Mouse (Mus musculus): ENCODE data around the gene Dmpk. TPM values are rescaled to one million over a fixed set of nuclear protein-coding genes. Genes with fewer than 3 reads are reported as not detected.
A peak's percentile ranks its signal among the peaks of the same experiment; 100 is the strongest.

Gene Dmpk
- polyA plus RNA-seq (2016; fragmentation: Nextera tagmentation; extraction: Ambion mirVana) = 16.9 and 17.7 TPM in 2 replicates

DNA sequence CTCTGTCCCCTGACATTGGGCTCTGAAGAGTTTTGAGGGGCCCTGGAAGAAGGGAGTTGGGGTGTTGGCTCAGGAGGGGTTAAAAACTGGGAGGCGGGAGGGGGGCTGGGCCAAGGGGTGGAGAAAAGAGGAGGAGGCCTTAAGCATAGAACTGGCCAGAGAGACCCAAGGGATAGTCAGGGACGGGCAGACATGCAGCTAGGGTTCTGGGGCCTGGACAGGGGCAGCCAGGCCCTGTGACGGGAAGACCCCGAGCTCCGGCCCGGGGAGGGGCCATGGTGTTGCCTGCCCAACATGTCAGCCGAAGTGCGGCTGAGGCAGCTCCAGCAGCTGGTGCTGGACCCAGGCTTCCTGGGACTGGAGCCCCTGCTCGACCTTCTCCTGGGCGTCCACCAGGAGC is at the start of gene Dmpk:
Gene Dmpk, plus strand, starts transcription at position 149 of the 400 bp plus-strand sequence.
- H3K4me1 ChIP-seq = peaks cover 75% of the 10 kb centered on the region
- peak within 1 kb of the TSS; percentile 81 for H3K27ac ChIP-seq
- DNase-seq (ENCODE audit: low spot score) = no peak
- H3K4me3 ChIP-seq = peak within 1 kb of the TSS; percentile 47
- H3K36me3 ChIP-seq = peaks cover 70% of the 10 kb centered on the region
- H3K9me3 ChIP-seq = no peaks in the 10 kb centered on the region
- WGBS = 40% methylated on average over 10 of the region's 10 CpGs
- no peaks in the 10 kb centered on the region for H3K27me3 ChIP-seq (ENCODE audit: insufficient read depth, poor library complexity, severe bottlenecking)

DNA sequence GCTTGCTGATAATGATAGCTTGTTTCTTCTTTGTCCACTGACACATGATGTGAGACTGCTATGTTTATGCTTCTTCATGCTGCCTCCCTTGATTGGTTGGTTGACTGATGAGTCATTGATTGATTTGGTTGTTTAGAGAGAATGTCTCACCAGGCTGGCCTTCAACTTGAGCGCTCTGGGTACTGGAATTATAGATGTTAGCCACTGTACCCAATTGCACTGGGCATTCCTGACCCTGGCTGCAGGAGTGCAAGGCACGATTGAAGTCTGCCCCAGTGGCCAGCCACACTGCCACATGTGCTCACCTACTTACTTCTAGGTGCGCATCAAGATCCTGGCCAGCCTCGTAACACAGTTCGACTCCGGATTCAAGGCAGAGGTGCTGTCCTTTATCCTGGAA is 39.0 kb upstream of the Dmpk start:
- H3K27me3 ChIP-seq (ENCODE audit: insufficient read depth, poor library complexity, severe bottlenecking) = no peaks in the 10 kb centered on the region
- H3K9me3 ChIP-seq = no peaks in the 10 kb centered on the region
- no peak overlapping the region for H3K4me3 ChIP-seq
- WGBS = 93% methylated on average over 6 of the region's 6 CpGs
- DNase-seq (ENCODE audit: low spot score) = no peak
- H3K27ac ChIP-seq = no peak overlapping the region
- no peaks in the 10 kb centered on the region for H3K4me1 ChIP-seq
- peaks cover 99% of the 10 kb centered on the region for H3K36me3 ChIP-seq

DNA sequence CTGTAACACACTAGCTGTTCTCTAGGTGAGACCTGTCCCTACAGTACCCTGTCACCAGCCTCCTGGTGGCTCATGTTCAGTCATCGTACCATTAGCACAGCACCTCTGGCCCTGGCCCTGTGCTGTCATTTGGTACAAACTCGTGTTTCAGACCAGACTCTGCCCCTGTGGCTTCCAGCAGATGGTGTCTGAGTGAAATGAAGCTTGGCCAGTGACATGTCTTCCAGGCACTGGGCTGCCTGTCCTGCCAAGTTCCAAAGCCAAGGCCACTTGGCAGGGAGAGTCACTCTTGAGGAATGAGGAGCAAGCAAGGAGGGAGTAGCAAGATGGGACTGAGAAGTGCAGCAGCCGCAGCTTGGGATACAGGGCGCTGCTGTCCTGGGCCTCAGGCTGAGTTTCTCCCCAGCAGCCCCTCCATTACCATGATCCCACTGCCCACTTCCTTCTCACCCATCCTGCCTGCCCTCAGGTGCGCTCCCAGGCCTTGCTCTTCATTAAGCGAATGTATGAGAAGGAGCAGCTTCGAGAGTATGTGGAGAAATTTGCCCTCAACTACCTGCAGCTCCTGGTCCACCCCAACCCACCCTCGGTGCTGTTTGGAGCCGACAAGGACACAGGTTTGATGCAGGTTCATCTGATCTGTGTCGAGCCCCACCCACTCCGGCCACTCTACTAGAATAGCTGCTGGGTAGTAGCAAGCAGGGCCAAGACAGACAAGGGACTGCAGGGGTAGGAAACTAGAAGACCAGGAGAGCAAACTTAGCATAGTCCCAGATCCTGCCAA is 37.2 kb upstream of the Dmpk start:
- no peak for DNase-seq (ENCODE audit: low spot score)
- H3K4me3 ChIP-seq = no peak overlapping the region
- H3K36me3 ChIP-seq = peaks cover 99% of the 10 kb centered on the region
- H3K27ac ChIP-seq = no peak overlapping the region
- H3K9me3 ChIP-seq = no peaks in the 10 kb centered on the region
- 91% methylated on average over 11 of the region's 11 CpGs for WGBS
- H3K27me3 ChIP-seq (ENCODE audit: insufficient read depth, poor library complexity, severe bottlenecking) = no peaks in the 10 kb centered on the region
- H3K4me1 ChIP-seq = no peaks in the 10 kb centered on the region

DNA sequence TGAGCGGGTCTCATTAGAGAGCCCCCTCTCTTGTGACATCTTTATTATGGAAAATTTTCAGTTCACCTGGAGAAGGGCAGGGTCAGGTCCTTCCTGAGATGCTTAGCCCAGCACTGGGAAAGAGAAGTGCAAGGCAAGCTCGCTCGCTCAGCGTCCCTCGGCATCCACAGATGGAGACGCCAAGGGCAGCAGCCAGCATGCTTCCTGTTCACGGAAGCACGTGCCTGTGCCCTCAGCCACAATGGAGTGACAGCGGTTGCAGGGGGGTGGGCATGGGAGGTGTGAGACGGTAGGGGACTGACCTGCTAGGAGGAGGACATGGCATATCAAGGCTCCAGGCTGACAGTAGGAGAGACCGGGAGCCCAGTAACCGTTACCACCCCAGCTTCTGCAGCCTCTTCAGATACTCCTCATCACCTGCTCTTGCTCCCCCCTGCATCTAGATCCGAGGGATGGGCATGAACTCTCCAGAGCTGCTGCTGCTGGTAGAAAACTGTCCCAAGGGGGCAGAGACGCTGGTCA is 35.6 kb upstream of the Dmpk start:
- Histone ChIP-seq H3K36me3 (peaks cover 97% of the 10 kb centered on the region), H3K27me3 (ENCODE audit: insufficient read depth, poor library complexity, severe bottlenecking) (no peaks in the 10 kb centered on the region)
- whole genome bisulfite sequencing = 87% methylated on average over 14 of the region's 14 CpGs

DNA sequence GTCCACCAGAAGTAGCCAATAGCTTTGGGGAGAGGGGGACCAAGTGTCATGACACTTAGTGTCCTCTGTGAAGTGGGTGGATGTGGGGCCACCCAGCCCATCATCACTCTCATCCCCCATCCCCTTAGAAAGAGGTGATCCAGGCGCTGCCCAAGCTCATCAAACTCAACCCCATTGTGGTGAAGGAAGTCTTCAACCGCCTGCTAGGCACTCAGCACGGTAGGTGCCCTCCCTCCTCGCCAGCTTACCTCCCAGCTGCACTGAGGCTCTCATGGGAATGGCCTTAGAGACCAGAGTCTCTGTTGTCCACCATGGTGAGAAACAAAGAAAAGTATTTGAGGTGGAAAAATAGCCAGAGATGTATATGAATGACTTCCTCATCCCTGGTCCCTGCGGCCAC is 34.4 kb upstream of the Dmpk start:
- peaks cover 6% of the 10 kb centered on the region for H3K4me1 ChIP-seq
- DNase-seq (ENCODE audit: low spot score) = no peak
- peaks cover 95% of the 10 kb centered on the region for H3K36me3 ChIP-seq
- no peaks in the 10 kb centered on the region for H3K27me3 ChIP-seq (ENCODE audit: insufficient read depth, poor library complexity, severe bottlenecking)
- WGBS = 90% methylated on average over 5 of the region's 5 CpGs
- H3K4me3 ChIP-seq = no peak overlapping the region
- no peak overlapping the region for H3K27ac ChIP-seq
- no peaks in the 10 kb centered on the region for H3K9me3 ChIP-seq

More for the DNA sequence above, 35.6 kb upstream of the Dmpk start:
- Histone ChIP-seq H3K9me3 (no peaks in the 10 kb centered on the region), H3K4me1 (no peaks in the 10 kb centered on the region), H3K4me3 (no peak overlapping the region), H3K27ac (no peak overlapping the region)
- DNase-seq (ENCODE audit: low spot score) = no peak

DNA sequence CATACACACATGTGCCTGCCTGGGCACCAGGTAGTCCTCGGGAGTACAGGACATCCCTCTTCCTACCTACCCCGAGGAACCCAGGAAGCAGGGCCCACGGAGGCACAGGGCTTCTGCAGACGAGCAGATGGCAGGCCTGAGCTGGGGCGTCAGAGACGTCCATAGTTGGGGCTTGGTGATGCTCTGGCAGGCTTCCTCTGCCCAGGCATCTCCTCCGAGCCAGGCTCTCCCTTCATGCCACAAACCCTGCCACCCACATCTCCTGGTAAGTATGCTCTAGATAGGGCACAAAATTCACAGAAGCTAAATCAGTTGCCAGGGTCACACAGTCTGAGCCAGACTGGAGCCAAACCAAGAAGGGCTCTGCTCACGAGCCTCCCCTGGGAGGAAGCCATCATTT is 33.5 kb upstream of the Dmpk start:
- Histone ChIP-seq H3K4me3 (no peak overlapping the region), H3K36me3 (peaks cover 86% of the 10 kb centered on the region), H3K27me3 (ENCODE audit: insufficient read depth, poor library complexity, severe bottlenecking) (no peaks in the 10 kb centered on the region), H3K4me1 (peaks cover 12% of the 10 kb centered on the region), H3K27ac (no peak overlapping the region), H3K9me3 (no peaks in the 10 kb centered on the region)
- no peak for DNase-seq (ENCODE audit: low spot score)
- 88% methylated on average over 8 of the region's 8 CpGs for WGBS

DNA sequence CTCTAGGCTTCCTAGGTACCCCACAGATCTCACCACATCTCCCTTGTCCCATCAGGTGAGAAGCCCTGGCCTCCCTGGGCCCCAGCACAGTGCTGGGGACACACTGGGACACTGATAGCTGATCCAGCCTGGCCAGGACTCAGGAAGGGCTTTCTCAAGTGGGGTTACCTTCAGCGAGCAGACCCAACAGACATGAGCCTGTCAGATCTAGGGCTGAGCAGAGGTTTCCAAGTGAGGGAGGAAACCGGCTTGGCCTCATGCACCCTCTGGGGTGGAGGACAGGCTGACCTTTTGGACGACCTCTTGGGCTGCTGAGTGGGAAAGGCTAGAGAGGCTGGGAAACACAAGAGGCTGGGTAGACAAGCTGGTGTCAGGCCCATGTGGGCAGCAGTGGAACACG is 32.5 kb upstream of the Dmpk start:
- peaks cover 76% of the 10 kb centered on the region for H3K36me3 ChIP-seq
- 0 out of 2 replicates have a peak overlapping the region, but pooled peaks have one; percentile 7 for H3K27ac ChIP-seq
- WGBS = 62% methylated on average over 4 of the region's 4 CpGs
- H3K9me3 ChIP-seq = no peaks in the 10 kb centered on the region
- H3K4me3 ChIP-seq = no peak overlapping the region
- H3K27me3 ChIP-seq (ENCODE audit: insufficient read depth, poor library complexity, severe bottlenecking) = no peaks in the 10 kb centered on the region
- peaks cover 12% of the 10 kb centered on the region for H3K4me1 ChIP-seq
- no peak for DNase-seq (ENCODE audit: low spot score)

DNA sequence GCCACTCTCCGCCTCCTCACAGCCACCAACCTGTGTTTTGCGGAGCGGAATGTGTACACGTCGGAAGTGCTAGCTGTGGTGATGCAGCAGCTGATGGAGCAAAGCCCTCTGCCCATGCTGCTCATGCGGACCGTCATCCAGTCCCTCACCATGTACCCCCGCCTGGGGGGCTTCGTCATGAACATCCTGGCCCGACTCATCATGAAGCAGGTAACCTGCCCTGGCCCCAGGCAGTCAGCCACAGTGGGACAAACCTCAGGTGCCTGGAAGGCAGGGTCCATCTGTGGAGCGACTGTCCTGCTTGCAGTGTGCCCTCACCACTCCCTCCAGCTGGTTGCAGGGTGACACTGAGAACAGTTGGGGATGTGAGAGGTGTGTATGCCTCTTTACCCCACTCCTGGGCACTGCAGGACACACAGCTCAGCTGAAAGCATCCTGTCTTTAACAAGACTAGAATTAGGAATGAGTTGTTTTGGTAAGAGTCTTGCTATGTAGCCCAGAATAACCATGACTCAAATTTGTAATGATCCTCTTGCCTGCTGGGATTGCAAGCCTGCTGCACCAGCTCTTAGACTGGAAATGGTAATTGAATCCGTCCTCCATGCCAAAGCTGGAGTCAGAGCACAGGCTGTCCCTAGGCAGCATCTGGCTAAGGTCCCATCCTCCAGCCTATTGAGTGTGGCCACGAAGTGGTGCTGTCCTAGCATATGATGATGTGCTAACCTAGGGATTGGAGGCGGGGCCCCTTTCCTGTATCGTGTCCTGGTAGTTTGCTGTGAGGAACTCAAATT is 31.1 kb upstream of the Dmpk start:
- peaks cover 66% of the 10 kb centered on the region for H3K36me3 ChIP-seq
- H3K27me3 ChIP-seq (ENCODE audit: insufficient read depth, poor library complexity, severe bottlenecking) = no peaks in the 10 kb centered on the region
- peaks cover 12% of the 10 kb centered on the region for H3K4me1 ChIP-seq
- 91% methylated on average over 15 of the region's 15 CpGs for WGBS
- H3K4me3 ChIP-seq = no peak overlapping the region
- H3K9me3 ChIP-seq = 0 out of 2 replicates have a peak, but pooled peaks cover 3% of the 10 kb centered on the region
- no peak overlapping the region for H3K27ac ChIP-seq
- no peak for DNase-seq (ENCODE audit: low spot score)

DNA sequence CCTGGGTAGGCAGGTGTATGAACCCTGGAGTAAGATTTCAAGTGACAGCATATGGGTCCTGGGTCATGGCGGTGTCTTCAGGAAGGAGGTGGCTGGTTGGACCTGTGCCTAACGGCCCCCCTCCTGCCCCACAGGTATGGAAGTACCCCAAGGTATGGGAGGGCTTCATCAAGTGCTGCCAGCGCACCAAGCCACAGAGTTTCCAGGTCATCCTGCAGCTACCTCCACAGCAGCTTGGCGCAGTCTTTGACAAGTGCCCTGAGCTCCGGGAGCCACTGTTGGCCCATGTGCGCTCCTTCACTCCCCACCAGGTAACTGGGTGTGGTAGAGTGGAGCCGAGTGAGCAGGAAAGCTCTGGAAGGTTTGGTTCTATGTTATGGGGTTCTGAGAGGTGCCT is 30.5 kb upstream of the Dmpk start:
- no peak overlapping the region for H3K27ac ChIP-seq
- 0 out of 2 replicates have a peak, but pooled peaks cover 3% of the 10 kb centered on the region for H3K9me3 ChIP-seq
- no peaks in the 10 kb centered on the region for H3K27me3 ChIP-seq (ENCODE audit: insufficient read depth, poor library complexity, severe bottlenecking)
- WGBS = 86% methylated on average over 7 of the region's 7 CpGs
- no peak for DNase-seq (ENCODE audit: low spot score)
- H3K4me3 ChIP-seq = no peak overlapping the region
- H3K4me1 ChIP-seq = peaks cover 12% of the 10 kb centered on the region
- peaks cover 60% of the 10 kb centered on the region for H3K36me3 ChIP-seq

DNA sequence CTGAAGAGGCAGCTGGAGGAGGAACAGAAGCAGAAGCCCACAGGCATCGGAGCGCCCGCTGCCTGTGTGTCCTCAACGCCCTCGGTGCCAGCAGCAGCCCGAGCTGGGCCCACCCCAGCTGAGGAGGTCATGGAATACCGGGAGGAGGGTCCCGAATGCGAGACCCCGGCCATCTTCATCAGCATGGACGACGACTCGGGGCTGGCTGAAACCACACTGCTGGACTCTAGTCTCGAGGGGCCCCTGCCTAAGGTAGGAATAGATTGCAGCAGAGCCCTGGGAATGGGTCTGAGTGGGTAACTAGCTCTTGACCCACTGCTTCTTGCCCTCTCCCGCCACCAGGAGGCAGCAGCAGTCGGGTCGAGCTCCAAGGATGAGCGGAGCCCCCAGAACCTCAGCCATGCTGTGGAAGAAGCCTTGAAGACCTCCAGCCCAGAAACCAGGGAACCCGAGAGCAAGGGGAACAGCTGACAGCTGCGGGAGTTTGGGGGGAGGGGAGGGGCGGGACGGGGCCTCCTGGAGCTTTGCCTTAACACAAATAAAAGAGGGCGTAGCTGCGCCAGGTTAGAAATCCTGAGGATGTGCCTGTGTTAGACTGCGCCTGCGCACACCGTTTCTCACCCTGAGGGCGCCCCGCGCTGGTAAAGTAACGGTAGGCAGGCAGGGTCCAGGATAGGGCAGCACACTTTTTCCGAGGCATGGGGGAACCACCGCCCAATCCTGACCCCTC is 29.4 kb upstream of the Dmpk start, which contains the start of gene Rsph6a:
Gene Rsph6a, plus strand, starts transcription at position 644 of the 730 bp plus-strand sequence.
- peaks cover 49% of the 10 kb centered on the region for H3K36me3 ChIP-seq
- H3K4me1 ChIP-seq = peaks cover 12% of the 10 kb centered on the region
- DNase-seq (ENCODE audit: low spot score) = peak; percentile 83
- H3K9me3 ChIP-seq = 0 out of 2 replicates have a peak, but pooled peaks cover 3% of the 10 kb centered on the region
- H3K4me3 ChIP-seq = peak within 1 kb of the TSS; percentile 22
- H3K27me3 ChIP-seq (ENCODE audit: insufficient read depth, poor library complexity, severe bottlenecking) = no peaks in the 10 kb centered on the region
- H3K27ac ChIP-seq = peak within 1 kb of the TSS; percentile 59
- WGBS = 30% methylated on average over 33 of the region's 33 CpGs

DNA sequence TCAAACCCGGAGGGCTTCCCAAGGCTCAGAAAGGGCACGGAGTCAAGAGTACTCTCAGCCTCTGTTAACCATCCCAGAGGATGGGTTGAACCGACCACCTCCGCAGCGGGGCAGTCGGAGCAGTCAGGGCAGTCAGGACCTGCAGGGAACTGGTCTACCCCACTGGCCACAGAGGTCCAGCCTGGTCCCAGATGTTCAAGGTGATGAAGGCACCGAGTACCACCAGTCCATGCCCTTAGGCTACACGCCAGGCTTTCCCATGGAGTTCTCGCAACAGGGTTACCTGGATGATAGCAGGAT is 28.9 kb upstream of the Dmpk start:
- WGBS = 68% methylated on average over 9 of the region's 9 CpGs
- DNase-seq (ENCODE audit: low spot score) = no peak
- peaks cover 12% of the 10 kb centered on the region for H3K4me1 ChIP-seq
- H3K9me3 ChIP-seq = 0 out of 2 replicates have a peak, but pooled peaks cover 3% of the 10 kb centered on the region
- H3K4me3 ChIP-seq = peak overlapping the region; percentile 22
- H3K27ac ChIP-seq = peak overlapping the region; percentile 59; the same call in 1 of the 2 replicates
- H3K36me3 ChIP-seq = peaks cover 44% of the 10 kb centered on the region
- no peaks in the 10 kb centered on the region for H3K27me3 ChIP-seq (ENCODE audit: insufficient read depth, poor library complexity, severe bottlenecking)

DNA sequence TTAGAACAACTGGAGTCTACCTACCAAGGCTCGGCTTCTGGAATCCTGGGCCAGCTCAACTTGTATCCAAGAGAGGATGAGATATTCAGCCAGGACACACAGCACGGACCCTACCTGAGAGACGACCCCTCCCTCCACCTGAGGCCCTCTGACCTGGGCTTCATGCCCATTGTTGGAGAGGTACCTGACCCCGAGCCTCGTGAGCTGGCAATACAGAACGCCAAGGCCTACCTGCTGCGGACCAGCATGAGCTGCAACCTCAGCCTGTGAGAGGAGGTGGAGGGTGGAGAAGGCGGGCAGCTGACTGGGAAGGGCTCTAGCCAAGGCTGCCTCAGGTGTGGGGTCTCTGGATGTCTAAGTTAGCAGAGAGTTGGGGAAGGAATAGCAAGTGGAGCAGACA is 28.5 kb upstream of the Dmpk start:
- H3K4me3 ChIP-seq = no peak overlapping the region
- 0 out of 2 replicates have a peak, but pooled peaks cover 3% of the 10 kb centered on the region for H3K9me3 ChIP-seq
- peaks cover 12% of the 10 kb centered on the region for H3K4me1 ChIP-seq
- DNase-seq (ENCODE audit: low spot score) = no peak
- H3K27ac ChIP-seq = no peak overlapping the region
- 89% methylated on average over 8 of the region's 8 CpGs for WGBS
- no peaks in the 10 kb centered on the region for H3K27me3 ChIP-seq (ENCODE audit: insufficient read depth, poor library complexity, severe bottlenecking)
- peaks cover 40% of the 10 kb centered on the region for H3K36me3 ChIP-seq
